Mouse (Mus musculus) bone marrow macrophage, adult 2 months (primary cell): ENCODE measurements around the gene Sypl.

ENCODE experiments used
- CTCF ChIP-seq: IDR thresholded peaks from 2 replicates; pipeline ENCODE4 v1.5.1; 2012; ENCODE audit warnings: low read depth, mild to moderate bottlenecking, low read length, moderate library complexity
- POLR2A ChIP-seq: IDR thresholded peaks from 2 replicates; pipeline ENCODE4 v1.6.1; 2012; ENCODE audit warnings: mild to moderate bottlenecking, low read depth, low read length, borderline replicate concordance

DNA sequence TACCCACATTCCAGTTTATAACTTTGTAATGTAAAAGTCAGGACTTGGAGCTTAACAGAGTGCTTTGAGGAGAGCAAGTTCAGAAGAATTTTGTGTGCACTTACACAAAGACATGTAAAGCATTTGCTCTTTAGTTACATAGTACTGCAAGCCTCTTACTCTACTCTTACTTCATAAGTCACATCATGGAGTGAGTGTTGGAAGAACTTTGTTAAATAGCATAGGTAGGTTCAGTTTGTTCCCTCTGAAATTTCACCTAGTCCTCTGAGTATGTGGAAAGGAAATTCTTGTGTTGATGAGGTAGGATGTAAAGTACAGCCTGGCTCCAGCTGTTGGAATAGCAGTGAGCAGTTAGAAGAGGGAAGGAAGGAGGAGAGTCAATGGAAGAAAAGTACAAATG is 21.2 kb downstream of the Sypl start:
- no peak for TF ChIP-seq CTCF
- no peak for TF ChIP-seq POLR2A
